Mouse (Mus musculus) midbrain, embryonic 13.5 days (tissue): ENCODE measurements around the gene Sfpq. TPM values are rescaled to one million over a fixed set of nuclear protein-coding genes. Genes with fewer than 3 reads are reported as not detected.

Source experiments
- ATAC-seq: fragments of 200-750 bp; cut with Nextera tagmentation; 2 replicates; pipeline ENCODE4 v1.8.0; 2017; ENCODE audit warnings: mild to moderate bottlenecking, moderate TSS enrichment, moderate library complexity
- H3K27ac ChIP-seq: fragments of 300-500 bp; sonication (generic); 2 replicates; pipeline ENCODE4 v1.5.1; 2015; ENCODE audit warnings: inconsistent platforms, mild to moderate bottlenecking, moderate library complexity
- H3K27me3 ChIP-seq: fragments of 300-500 bp; sonication (generic); 2 replicates; pipeline ENCODE4 v1.6.1; 2015; ENCODE audit warnings: mild to moderate bottlenecking, inconsistent platforms
- H3K36me3 ChIP-seq: fragments of 300-500 bp; sonication (generic); 2 replicates; pipeline ENCODE4 v1.6.1; 2015; ENCODE audit warnings: mild to moderate bottlenecking, inconsistent platforms
- H3K4me1 ChIP-seq: fragments of 300-500 bp; sonication (generic); replicated peaks from 2 replicates; pipeline ENCODE4 v1.6.1; 2015; ENCODE audit warnings: inconsistent platforms
- H3K4me2 ChIP-seq: fragments of 300-500 bp; sonication (generic); replicated peaks from 2 replicates; pipeline ENCODE4 v1.6.1; 2015; ENCODE audit warnings: moderate library complexity, mild to moderate bottlenecking, inconsistent platforms
- H3K4me3 ChIP-seq: fragments of 300-500 bp; sonication (generic); replicated peaks from 2 replicates; pipeline ENCODE4 v1.5.1; 2015; ENCODE audit warnings: mild to moderate bottlenecking, inconsistent platforms
- H3K9ac ChIP-seq: fragments of 300-500 bp; sonication (generic); replicated peaks from 2 replicates; pipeline ENCODE4 v1.6.1; 2015; ENCODE audit warnings: mild to moderate bottlenecking, inconsistent platforms
- H3K9me3 ChIP-seq: fragments of 300-500 bp; sonication (generic); 2 replicates; pipeline ENCODE4 v1.6.1; 2016; ENCODE audit warnings: mild to moderate bottlenecking, inconsistent platforms
- WGBS: fragments of 180-500 bp; shearing (Covaris S2); methylation state at CpG from one replicate; pipeline ENCODE4 v1.1.7; 2015; 5-methylcytosine and 5-hydroxymethylcytosine counted together
- polyA plus RNA-seq: library from polyadenylated mRNA; unstranded; fragments of >200 nt; fragmentation: Nextera tagmentation; extraction: Ambion mirVana; gene quantifications from 2 replicates; pipeline ENCODE4 v1.2.1, GENCODE M21; 2015

Gene Sfpq
- polyA plus RNA-seq, 1 experiment from 2014 or later, result 102 TPM

DNA sequence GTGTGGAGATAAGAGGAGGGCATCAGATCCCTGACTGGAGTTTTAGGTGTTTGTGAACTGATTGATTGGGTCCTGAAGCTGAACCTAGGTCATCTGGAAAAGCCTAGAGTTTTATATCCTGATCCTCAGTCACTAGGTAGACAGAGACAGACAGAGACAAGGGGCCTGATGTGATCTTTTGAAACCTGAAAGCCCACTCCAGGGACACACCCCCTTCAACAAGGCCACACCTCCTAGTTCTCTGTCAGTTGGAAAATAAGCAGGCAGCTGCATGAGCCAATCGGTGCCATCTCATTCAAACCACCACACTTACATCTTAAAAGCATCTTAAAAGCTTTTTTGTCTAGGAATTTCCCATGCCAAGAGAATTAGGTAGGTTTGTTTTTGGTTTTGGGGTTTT is 59.7 kb downstream of the Sfpq start:
- no peak for ATAC-seq
- no peak overlapping the region for H3K9ac ChIP-seq
- H3K4me3 ChIP-seq, result no peak overlapping the region
- H3K27ac ChIP-seq, result no peak overlapping the region
- 27% methylated on average over 1 of the region's 1 CpGs for WGBS
- no peaks in the 10 kb centered on the region for H3K27me3 ChIP-seq
- H3K4me1 ChIP-seq, result peaks cover 22% of the 10 kb centered on the region
- H3K36me3 ChIP-seq, result no peaks in the 10 kb centered on the region
- no peak overlapping the region for H3K4me2 ChIP-seq
- no peaks in the 10 kb centered on the region for H3K9me3 ChIP-seq

- no peak overlapping the region for H3K9ac ChIP-seq
- 91% methylated on average over 2 of the region's 2 CpGs for WGBS
- peaks cover 18% of the 10 kb centered on the region for H3K4me1 ChIP-seq
- ATAC-seq, result no peak
- H3K4me3 ChIP-seq, result no peak overlapping the region
- no peak overlapping the region for H3K27ac ChIP-seq
- H3K4me2 ChIP-seq, result no peak overlapping the region
- peaks cover 3% of the 10 kb centered on the region for H3K36me3 ChIP-seq
- H3K9me3 ChIP-seq, result no peaks in the 10 kb centered on the region
- no peaks in the 10 kb centered on the region for H3K27me3 ChIP-seq
These were observed 62.0 kb downstream of the Sfpq start for GRCm38 (mm10) chr4:127083131-127083530.

GRCm38 (mm10) chr4:127085761-127086160 is 64.6 kb downstream of the Sfpq start:
- Histone ChIP-seq H3K4me1 (no peaks in the 10 kb centered on the region), H3K36me3 (peaks cover 16% of the 10 kb centered on the region), H3K9ac (no peak overlapping the region), H3K27me3 (no peaks in the 10 kb centered on the region), H3K27ac (no peak overlapping the region), H3K9me3 (no peaks in the 10 kb centered on the region), H3K4me3 (no peak overlapping the region), H3K4me2 (no peak overlapping the region)
- no peak for ATAC-seq
- WGBS, result 83% methylated on average over 1 of the region's 1 CpGs

Other genes starting within 250 kb of the Sfpq start
- 31.0 and 37.5 TPM in 2 replicates for gene Zmym4, start 53.2 kb upstream of the Sfpq start, polyA plus RNA-seq
- 22.6 and 22.8 TPM in 2 replicates for gene Zmym1, start 39.8 kb downstream of the Sfpq start, polyA plus RNA-seq
- 33.9 and 34.5 TPM in 2 replicates for gene Zmym6, start 56.1 kb downstream of the Sfpq start, polyA plus RNA-seq
- gene Tmem35b, start 102.4 kb downstream of the Sfpq start, polyA plus RNA-seq, result 20.3 and 21.4 TPM in 2 replicates
- 7.2 and 10.1 TPM in 2 replicates for gene Dlgap3, start 147.9 kb downstream of the Sfpq start, polyA plus RNA-seq
- 45.1 and 48.0 TPM in 2 replicates for gene Smim12, start 222.5 kb downstream of the Sfpq start, polyA plus RNA-seq